Mouse (Mus musculus) heart, adult 18-20 months (tissue): ENCODE measurements at regions not wholly inside any gene's neighbourhood (a gene's known extent, or its start where the extent isn't known, plus 50 kb on each side); places are given as distances from the start of the nearest gene placed in this dataset.

ENCODE experiments used
- DNase-seq, 2 experiments: peaks; one replicate each; pipeline ENCODE4 v3.0.0; 2021 to 2022; ENCODE audit warnings: mixed read lengths in 1 of 2

- peak in 1 of 2 experiments; percentile 25 for DNase-seq
Observed at GRCm38 (mm10) chr1:96189776-96190175, 522.4 kb upstream of the St8sia4 start.

GRCm38 (mm10) chr1:96166767-96167166, 499.4 kb upstream of the St8sia4 start:
- no peak for DNase-seq

- no peak for DNase-seq
Observed at GRCm38 (mm10) chr1:96155484-96155883, 488.1 kb upstream of the St8sia4 start.

GRCm38 (mm10) chr1:96128618-96129017, 461.2 kb upstream of the St8sia4 start:
- no peak for DNase-seq

- no peak for DNase-seq
Observed at GRCm38 (mm10) chr1:96107986-96108385, 440.6 kb upstream of the St8sia4 start.

GRCm38 (mm10) chr1:96105392-96105791, 438.0 kb upstream of the St8sia4 start:
- no peak for DNase-seq

- no peak for DNase-seq
Observed at GRCm38 (mm10) chr1:96083575-96083974, 416.2 kb upstream of the St8sia4 start.

- DNase-seq = no peak
Observed at GRCm38 (mm10) chr1:96074710-96075109, 407.3 kb upstream of the St8sia4 start.

- no peak for DNase-seq
Observed at GRCm38 (mm10) chr1:96061335-96061734, 394.0 kb upstream of the St8sia4 start.

GRCm38 (mm10) chr1:96049260-96049659, 381.9 kb upstream of the St8sia4 start:
- DNase-seq = no peak

GRCm38 (mm10) chr1:96046556-96046955, 379.2 kb upstream of the St8sia4 start:
- no peak for DNase-seq

- DNase-seq = no peak
Observed at GRCm38 (mm10) chr1:96019443-96019842, 352.1 kb upstream of the St8sia4 start.

- no peak for DNase-seq
Observed at GRCm38 (mm10) chr1:96009461-96009860, 342.1 kb upstream of the St8sia4 start.

GRCm38 (mm10) chr1:96003086-96003485, 335.7 kb upstream of the St8sia4 start:
- no peak for DNase-seq

- DNase-seq = no peak
Observed at GRCm38 (mm10) chr1:95962164-95962563, 294.8 kb upstream of the St8sia4 start.
